Mouse (Mus musculus) heart, embryonic 14.5 days (tissue): Measurements from ENCODE around the gene Pdia6. TPM values are rescaled to one million over a fixed set of nuclear protein-coding genes. Genes with fewer than 3 reads are reported as not detected.

ENCODE experiments used
- ATAC-seq: fragments of 200-750 bp; cut with Nextera tagmentation; 2 replicates; pipeline ENCODE4 v1.8.0; 2017; ENCODE audit warnings: low read depth, moderate TSS enrichment; ENCODE audit not compliant: insufficient number of reproducible peaks, insufficient read depth, low FRiP score
- H3K27ac ChIP-seq, 2 experiments: fragments of 200-500 bp in 1 of 2; fragments of 300-500 bp in 1 of 2; sonication (generic) in 1 of 2; replicated peaks in 1 of 2; 2 replicates each; pipeline ENCODE4 v1.5.1; 2012 to 2014; ENCODE audit warnings: low read depth in 2 of 2, low read length in 2 of 2, control low read depth in 1 of 2, mild to moderate bottlenecking in 1 of 2, mixed read lengths in 1 of 2; ENCODE audit not compliant: control insufficient read depth in 1 of 2, insufficient read depth in 1 of 2
- H3K27me3 ChIP-seq: fragments of 300-500 bp; sonication (generic); 2 replicates; pipeline ENCODE4 v1.6.1; 2014; ENCODE audit warnings: mild to moderate bottlenecking, low read length, control low read depth; ENCODE audit not compliant: control insufficient read depth, insufficient read depth
- H3K36me3 ChIP-seq: fragments of 300-500 bp; sonication (generic); 2 replicates; pipeline ENCODE4 v1.6.1; 2014; ENCODE audit warnings: mild to moderate bottlenecking, control low read depth, low read length, mixed read lengths; ENCODE audit not compliant: control insufficient read depth, insufficient read depth
- H3K4me1 ChIP-seq, 2 experiments: fragments of 200-500 bp in 1 of 2; fragments of 300-500 bp in 1 of 2; sonication (generic) in 1 of 2; 2 replicates each; pipeline ENCODE4 v1.6.1; 2012 to 2014; ENCODE audit warnings: low read length in 2 of 2, control low read depth in 1 of 2, mixed read lengths in 1 of 2; ENCODE audit not compliant: control insufficient read depth in 2 of 2, insufficient read depth in 2 of 2
- H3K4me2 ChIP-seq: fragments of 300-500 bp; sonication (generic); 2 replicates; pipeline ENCODE4 v1.6.1; 2014; ENCODE audit warnings: mild to moderate bottlenecking, low read length
- H3K4me3 ChIP-seq, 2 experiments: fragments of 200-500 bp in 1 of 2; fragments of 300-500 bp in 1 of 2; sonication (generic) in 1 of 2; 2 replicates each; pipeline ENCODE4 v1.5.1; 2012 to 2014; ENCODE audit warnings: low read length in 2 of 2, mild to moderate bottlenecking in 2 of 2, control low read depth in 1 of 2, low read depth in 1 of 2, moderate library complexity in 1 of 2; ENCODE audit not compliant: control insufficient read depth in 1 of 2, insufficient read depth in 1 of 2
- H3K9ac ChIP-seq: fragments of 300-500 bp; sonication (generic); 2 replicates; pipeline ENCODE4 v1.6.1; 2014; ENCODE audit warnings: mild to moderate bottlenecking, low read length
- H3K9me3 ChIP-seq: fragments of 300-500 bp; sonication (generic); 2 replicates; pipeline ENCODE4 v1.6.1; 2016; ENCODE audit warnings: low read length, control low read depth; ENCODE audit not compliant: control insufficient read depth
- WGBS: fragments of 180-500 bp; shearing (Covaris S2); extraction: QIAGEN DNeasy Blood & Tissue Kit; methylation state at CpG from one replicate; pipeline ENCODE4 v1.1.7; 2014; 5-methylcytosine and 5-hydroxymethylcytosine counted together
- polyA plus RNA-seq: library from polyadenylated mRNA; unstranded; fragments of >200 nt; fragmentation: Nextera tagmentation; extraction: Ambion mirVana; gene quantifications from 2 replicates; pipeline ENCODE4 v1.2.1, GENCODE M21; 2014

The Pdia6 gene
- polyA plus RNA-seq, 1 experiment from 2014 or later, result 321 TPM

GRCm38 (mm10) chr12:17263881-17264280 is 2.5 kb upstream of the Pdia6 start:
- Histone ChIP-seq H3K4me1 (peaks cover 3 to 18% of the 10 kb centered on the region in 2 experiments; a peak in 3 of 4 replicates), H3K27me3 (no peaks in the 10 kb centered on the region), H3K36me3 (peaks cover 8% of the 10 kb centered on the region), H3K9me3 (no peaks in the 10 kb centered on the region), H3K4me3 (no peak overlapping the region), H3K4me2 (no peak overlapping the region), H3K9ac (no peak overlapping the region), H3K27ac (no peak overlapping the region)
- no peak for ATAC-seq
- WGBS, result 59% methylated on average over 3 of the region's 3 CpGs

DNA sequence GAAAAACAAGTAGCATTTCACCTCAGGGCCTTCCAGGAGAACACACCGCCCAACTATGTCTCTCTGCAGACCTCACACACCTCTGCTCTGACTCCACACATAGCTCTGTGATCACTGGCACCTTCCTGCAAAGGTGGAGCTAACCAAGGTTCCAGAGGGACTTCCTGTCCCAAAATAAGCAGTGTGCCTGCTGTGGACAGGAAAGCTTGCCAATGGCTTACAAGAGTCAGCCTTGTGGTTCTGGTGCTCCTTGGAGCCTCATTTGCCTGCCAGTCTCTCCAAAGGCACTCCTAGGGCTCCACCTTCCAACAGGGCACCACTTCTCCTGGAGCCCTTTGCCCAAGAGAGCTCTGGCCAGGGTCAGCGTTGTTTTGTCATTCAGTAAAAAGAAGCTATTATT is 1.5 kb upstream of the Pdia6 start:
- H3K27ac ChIP-seq, result no peak overlapping the region
- no peaks in the 10 kb centered on the region for H3K9me3 ChIP-seq
- no peak overlapping the region for H3K4me2 ChIP-seq
- peaks cover 3 to 18% of the 10 kb centered on the region in 2 experiments; a peak in 3 of 4 replicates for H3K4me1 ChIP-seq
- no peak overlapping the region for H3K4me3 ChIP-seq
- peaks cover 14% of the 10 kb centered on the region for H3K36me3 ChIP-seq
- no peak overlapping the region for H3K9ac ChIP-seq
- H3K27me3 ChIP-seq, result no peaks in the 10 kb centered on the region
- 76% methylated on average over 2 of the region's 2 CpGs for WGBS
- ATAC-seq, result no peak

GRCm38 (mm10) chr12:17266673-17266990 is 287 bp downstream of the Pdia6 start:
- WGBS, result 0% methylated on average over 20 of the region's 21 CpGs
- Histone ChIP-seq H3K4me3 (peak overlapping the region; percentile 86 to 95), H3K4me2 (peak overlapping the region; percentile 76), H3K27me3 (no peaks in the 10 kb centered on the region), H3K9ac (peak overlapping the region; percentile 93), H3K27ac (peak overlapping the region; percentile 59 to 72), H3K36me3 (peaks cover 32% of the 10 kb centered on the region), H3K4me1 (peaks cover 3 to 24% of the 10 kb centered on the region in 2 experiments; a peak in 3 of 4 replicates), H3K9me3 (no peaks in the 10 kb centered on the region)
- peak; percentile 47 for ATAC-seq

- Histone ChIP-seq H3K27ac (peak overlapping the region in 1 of 2 experiments; percentile 72; a peak in 1 of 4 replicates), H3K4me1 (peaks cover 3 to 25% of the 10 kb centered on the region in 2 experiments; a peak in 3 of 4 replicates), H3K9ac (peak overlapping the region; percentile 93), H3K36me3 (peaks cover 39% of the 10 kb centered on the region), H3K4me2 (peak overlapping the region; percentile 76), H3K4me3 (peak overlapping the region; percentile 86 to 95), H3K27me3 (no peaks in the 10 kb centered on the region), H3K9me3 (no peaks in the 10 kb centered on the region)
- no peak for ATAC-seq
- 22% methylated on average over 4 of the region's 4 CpGs for WGBS
These were observed 971 bp downstream of the Pdia6 start for GRCm38 (mm10) chr12:17267316-17267715.

GRCm38 (mm10) chr12:17271272-17271671 is 4.9 kb downstream of the Pdia6 start:
- H3K36me3 ChIP-seq, result peaks cover 79% of the 10 kb centered on the region
- H3K9ac ChIP-seq, result no peak overlapping the region
- no peaks in the 10 kb centered on the region for H3K27me3 ChIP-seq
- no peak overlapping the region for H3K27ac ChIP-seq
- H3K9me3 ChIP-seq, result no peaks in the 10 kb centered on the region
- no peak for ATAC-seq
- 81% methylated on average over 1 of the region's 1 CpGs for WGBS
- H3K4me3 ChIP-seq, result no peak overlapping the region
- peaks cover 3 to 20% of the 10 kb centered on the region in 2 experiments; a peak in 3 of 4 replicates for H3K4me1 ChIP-seq
- no peak overlapping the region for H3K4me2 ChIP-seq

GRCm38 (mm10) chr12:17273841-17274240 is 7.5 kb downstream of the Pdia6 start:
- no peak overlapping the region for H3K4me2 ChIP-seq
- no peak overlapping the region for H3K27ac ChIP-seq
- peaks cover 0 to 6% of the 10 kb centered on the region in 2 experiments; a peak in 1 of 4 replicates for H3K4me1 ChIP-seq
- no peak overlapping the region for H3K9ac ChIP-seq
- H3K9me3 ChIP-seq, result no peaks in the 10 kb centered on the region
- H3K4me3 ChIP-seq, result no peak overlapping the region
- H3K36me3 ChIP-seq, result peaks cover 97% of the 10 kb centered on the region
- no peaks in the 10 kb centered on the region for H3K27me3 ChIP-seq
- ATAC-seq, result no peak
- 85% methylated on average over 7 of the region's 7 CpGs for WGBS

GRCm38 (mm10) chr12:17288496-17288895 is 22.2 kb downstream of the Pdia6 start:
- Histone ChIP-seq H3K27me3 (no peaks in the 10 kb centered on the region), H3K36me3 (peaks cover 28% of the 10 kb centered on the region), H3K4me3 (no peak overlapping the region), H3K27ac (no peak overlapping the region), H3K9me3 (no peaks in the 10 kb centered on the region), H3K4me1 (peaks cover 3 to 6% of the 10 kb centered on the region in 2 experiments; a peak in 2 of 4 replicates), H3K9ac (no peak overlapping the region), H3K4me2 (no peak overlapping the region)
- 55% methylated on average over 4 of the region's 4 CpGs for WGBS
- no peak for ATAC-seq

DNA sequence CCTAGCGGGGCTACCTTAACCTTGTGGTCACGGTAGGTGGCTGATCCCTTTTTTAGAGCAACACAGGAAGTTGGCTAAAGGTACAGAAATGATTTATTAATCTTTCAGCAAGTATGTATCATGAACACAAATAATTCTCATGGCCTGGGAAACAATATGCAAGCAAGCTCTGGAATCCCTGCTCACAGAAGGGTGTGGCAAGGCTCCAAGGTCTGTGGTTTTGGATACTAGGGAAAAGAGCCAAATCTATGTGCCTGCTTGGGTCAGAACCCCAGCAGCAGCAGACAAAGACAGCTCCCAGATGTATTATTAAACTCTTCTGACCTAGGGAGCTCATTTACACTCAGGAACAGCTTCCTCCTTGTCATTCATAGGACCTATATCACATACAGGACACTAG is 22.7 kb downstream of the Pdia6 start:
- no peaks in the 10 kb centered on the region for H3K9me3 ChIP-seq
- no peak for ATAC-seq
- H3K4me1 ChIP-seq, result peaks cover 3 to 6% of the 10 kb centered on the region in 2 experiments; a peak in 2 of 4 replicates
- H3K9ac ChIP-seq, result no peak overlapping the region
- 82% methylated on average over 2 of the region's 2 CpGs for WGBS
- no peak overlapping the region for H3K4me2 ChIP-seq
- no peaks in the 10 kb centered on the region for H3K27me3 ChIP-seq
- no peak overlapping the region for H3K27ac ChIP-seq
- H3K36me3 ChIP-seq, result peaks cover 23% of the 10 kb centered on the region
- no peak overlapping the region for H3K4me3 ChIP-seq
